Mouse (Mus musculus) ES-Bruce4 (cell line): ENCODE data around the gene Coq6. TPM values are rescaled to one million over a fixed set of nuclear protein-coding genes. Genes with fewer than 3 reads are reported as not detected.

ENCODE experiments used
- H3K27ac ChIP-seq: 2 replicates; pipeline ENCODE4 v1.5.1; 2012; ENCODE audit warnings: low read length, inconsistent platforms; ENCODE audit not compliant: insufficient read depth
- H3K27me3 ChIP-seq: 2 replicates; pipeline ENCODE4 v1.6.1; 2012; ENCODE audit warnings: mild to moderate bottlenecking, low read length, inconsistent platforms; ENCODE audit not compliant: control insufficient read depth, poor library complexity, insufficient read depth, severe bottlenecking
- H3K36me3 ChIP-seq: 2 replicates; pipeline ENCODE4 v1.6.1; 2012; ENCODE audit warnings: inconsistent platforms, mild to moderate bottlenecking, low read length, moderate library complexity; ENCODE audit not compliant: control insufficient read depth, poor library complexity, insufficient read depth, severe bottlenecking
- H3K4me1 ChIP-seq: one replicate; pipeline ENCODE4 v1.8.1; 2011; ENCODE audit warnings: low read length; ENCODE audit not compliant: control insufficient read depth, insufficient read depth
- H3K4me3 ChIP-seq: 2 replicates; pipeline ENCODE4 v1.5.1; 2011; ENCODE audit warnings: low read depth, mild to moderate bottlenecking, low read length
- H3K9ac ChIP-seq: 2 replicates; pipeline ENCODE4 v1.6.1; 2012; ENCODE audit warnings: low read depth, mild to moderate bottlenecking, inconsistent platforms; ENCODE audit not compliant: poor library complexity, severe bottlenecking
- H3K9me3 ChIP-seq: replicated peaks from 2 replicates; pipeline ENCODE4 v1.6.1; 2012; ENCODE audit warnings: mild to moderate bottlenecking, low read length, inconsistent platforms; ENCODE audit not compliant: control insufficient read depth, poor library complexity, insufficient read depth, severe bottlenecking
- CTCF ChIP-seq: IDR thresholded peaks from one replicate; pipeline ENCODE4 v1.8.1; 2011; ENCODE audit warnings: low read depth, low read length
- EP300 ChIP-seq: IDR thresholded peaks from 2 replicates; pipeline ENCODE4 v1.6.1; 2011; ENCODE audit warnings: low read depth, low read length; ENCODE audit not compliant: insufficient read depth
- POLR2A ChIP-seq: IDR thresholded peaks from one replicate; pipeline ENCODE4 v1.8.1; 2011; ENCODE audit warnings: low read length; ENCODE audit not compliant: insufficient read depth
- polyA plus RNA-seq: library from polyadenylated mRNA; stranded (reverse); fragments of >200 nt; gene quantifications from 2 replicates; pipeline ENCODE4 v1.2.4, GENCODE M21; 2011; ENCODE audit warnings: low read depth; ENCODE audit not compliant: missing spikeins, insufficient read depth, insufficient read length

The Coq6 gene
- polyA plus RNA-seq, 1 experiment, result 18.4 TPM

DNA sequence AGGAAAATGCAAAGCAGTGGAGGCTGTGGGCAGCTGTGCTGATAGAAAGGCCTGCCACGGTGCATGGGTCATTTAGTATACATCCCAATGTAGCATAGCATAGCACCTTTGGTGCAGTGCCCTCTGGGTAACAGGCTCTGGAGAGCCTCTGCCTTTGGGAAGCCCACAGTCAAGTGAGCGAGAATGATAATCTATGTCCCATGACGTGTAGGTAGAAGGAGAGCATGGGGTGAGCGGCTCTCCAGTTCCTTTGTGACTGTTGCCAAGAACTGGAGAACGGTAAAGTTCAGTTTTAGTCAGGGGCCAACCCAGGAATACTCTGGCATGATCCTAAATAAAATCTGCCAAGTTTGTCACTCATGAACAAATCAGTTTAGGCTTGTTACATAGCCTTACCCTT, 10.2 kb downstream of the Coq6 start:
- H3K27me3 ChIP-seq, result no peaks in the 10 kb centered on the region
- no peak overlapping the region for H3K4me3 ChIP-seq
- H3K36me3 ChIP-seq, result peaks cover 7% of the 10 kb centered on the region
- no peaks in the 10 kb centered on the region for H3K9me3 ChIP-seq
- H3K9ac ChIP-seq, result no peak overlapping the region
- TF ChIP-seq EP300 (no peak), CTCF (no peak), POLR2A (no peak)
- no peak overlapping the region for H3K27ac ChIP-seq
- no peaks in the 10 kb centered on the region for H3K4me1 ChIP-seq

DNA sequence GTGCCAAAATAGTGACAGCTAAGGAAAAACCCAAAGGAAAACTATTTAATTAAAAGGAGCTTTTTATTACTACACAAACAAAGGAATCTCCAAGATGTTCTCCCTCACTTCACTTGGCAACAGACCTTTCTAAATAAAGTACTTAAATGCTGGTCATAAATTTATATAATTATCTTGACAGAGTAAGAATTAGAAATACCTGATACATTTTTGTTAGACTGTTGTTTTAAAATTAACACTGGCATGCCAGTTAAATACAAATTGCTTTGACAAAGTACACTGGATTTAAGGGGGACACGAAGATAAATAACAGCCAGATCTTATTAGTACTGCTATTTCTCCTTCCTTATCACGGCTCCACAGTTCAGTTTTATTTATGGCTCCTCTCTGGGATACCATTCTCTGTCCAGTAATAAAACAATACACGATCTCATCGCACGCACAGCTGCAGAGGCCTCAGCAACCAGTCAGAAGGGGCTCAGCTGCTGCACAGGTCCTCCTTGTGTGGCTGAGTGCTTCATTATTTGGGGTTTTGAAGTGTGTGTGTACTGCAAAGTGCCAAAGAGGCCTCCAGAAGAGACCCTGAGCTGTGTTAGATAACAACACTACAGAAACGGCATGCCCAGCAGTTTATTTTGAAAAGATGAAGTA, 12.5 kb downstream of the Coq6 start:
- H3K27ac ChIP-seq, result no peak overlapping the region
- no peak for TF ChIP-seq EP300
- TF ChIP-seq CTCF, result no peak

DNA sequence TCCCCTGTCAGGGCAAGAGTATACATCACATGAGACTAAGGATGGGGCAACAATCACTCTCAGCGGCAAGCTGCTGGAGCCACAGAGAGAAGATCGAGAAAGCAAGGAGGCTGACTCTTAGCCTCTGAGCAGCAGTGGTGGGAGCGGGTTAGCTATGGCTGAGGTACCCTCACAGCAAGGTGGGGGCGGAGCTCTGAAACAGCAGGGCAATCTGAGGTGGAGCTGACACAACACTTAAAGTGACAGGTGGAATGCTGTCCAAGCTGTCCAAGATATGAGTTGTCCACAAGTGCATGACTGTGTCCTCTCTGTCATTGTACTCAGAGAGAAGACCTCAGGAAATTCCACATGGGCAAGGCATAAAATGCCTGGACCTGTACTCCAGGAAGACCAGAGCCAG, 20.9 kb downstream of the Coq6 start:
- Histone ChIP-seq H3K9ac (no peak overlapping the region), H3K36me3 (no peaks in the 10 kb centered on the region), H3K9me3 (no peaks in the 10 kb centered on the region), H3K27ac (no peak overlapping the region), H3K4me1 (no peaks in the 10 kb centered on the region), H3K4me3 (no peak overlapping the region), H3K27me3 (no peaks in the 10 kb centered on the region)
- no peak for TF ChIP-seq CTCF
- TF ChIP-seq POLR2A, result no peak
- TF ChIP-seq EP300, result no peak

More for the DNA sequence above, 12.5 kb downstream of the Coq6 start:
- no peaks in the 10 kb centered on the region for H3K4me1 ChIP-seq
- H3K27me3 ChIP-seq, result no peaks in the 10 kb centered on the region
- no peaks in the 10 kb centered on the region for H3K9me3 ChIP-seq
- no peak overlapping the region for H3K4me3 ChIP-seq
- peaks cover 7% of the 10 kb centered on the region for H3K36me3 ChIP-seq
- no peak overlapping the region for H3K9ac ChIP-seq

DNA sequence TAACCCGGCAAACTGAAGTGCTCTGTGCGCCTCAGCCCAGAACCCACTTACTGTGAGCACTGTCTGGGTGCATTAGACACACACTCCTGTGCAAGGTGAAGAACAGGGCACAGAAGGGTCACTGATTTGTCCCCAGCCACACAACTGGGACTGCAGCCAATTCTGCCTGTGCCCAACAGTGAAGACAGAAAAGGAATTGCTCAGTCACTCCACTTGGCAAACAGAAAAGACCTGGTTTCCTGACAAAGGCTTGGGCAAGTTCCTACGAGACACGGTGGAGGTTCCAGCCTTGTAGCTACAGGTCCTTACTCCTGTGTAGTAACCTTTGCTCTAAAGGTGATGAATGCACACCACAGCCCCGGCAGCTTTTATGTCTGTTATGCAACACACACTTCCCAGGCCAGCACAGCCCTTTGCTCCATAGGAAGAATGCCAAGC, 23.2 kb downstream of the Coq6 start:
- H3K4me3 ChIP-seq, result no peak overlapping the region
- H3K27me3 ChIP-seq, result no peaks in the 10 kb centered on the region
- H3K27ac ChIP-seq, result no peak overlapping the region
- TF ChIP-seq POLR2A (no peak), EP300 (no peak), CTCF (no peak)
- H3K4me1 ChIP-seq, result no peaks in the 10 kb centered on the region
- H3K9me3 ChIP-seq, result no peaks in the 10 kb centered on the region
- no peaks in the 10 kb centered on the region for H3K36me3 ChIP-seq
- H3K9ac ChIP-seq, result no peak overlapping the region

DNA sequence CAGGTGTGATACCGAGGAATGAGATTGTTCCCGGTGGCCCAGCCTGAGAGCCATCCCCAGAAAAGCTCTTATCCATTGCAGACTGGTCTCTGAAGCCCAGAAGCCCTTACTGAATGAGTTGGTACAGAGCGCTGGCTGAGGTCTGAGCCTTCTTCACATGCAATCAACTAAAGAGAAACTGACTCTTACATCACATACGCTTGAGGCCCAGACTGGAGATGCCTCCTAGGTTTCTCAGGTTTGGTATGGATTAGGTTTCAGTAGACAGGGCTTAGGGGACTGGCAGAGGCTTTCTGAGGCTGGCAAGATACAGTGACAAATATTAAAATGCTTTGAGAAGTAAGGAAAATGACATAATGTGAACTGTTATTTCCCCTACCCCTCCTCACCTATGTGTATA, 24.0 kb downstream of the Coq6 start:
- H3K4me1 ChIP-seq, result no peaks in the 10 kb centered on the region
- no peak overlapping the region for H3K4me3 ChIP-seq
- no peak for TF ChIP-seq EP300
- no peak for TF ChIP-seq CTCF
- no peak for TF ChIP-seq POLR2A
- no peak overlapping the region for H3K27ac ChIP-seq
- no peaks in the 10 kb centered on the region for H3K36me3 ChIP-seq
- H3K9ac ChIP-seq, result no peak overlapping the region
- no peaks in the 10 kb centered on the region for H3K9me3 ChIP-seq
- no peaks in the 10 kb centered on the region for H3K27me3 ChIP-seq

DNA sequence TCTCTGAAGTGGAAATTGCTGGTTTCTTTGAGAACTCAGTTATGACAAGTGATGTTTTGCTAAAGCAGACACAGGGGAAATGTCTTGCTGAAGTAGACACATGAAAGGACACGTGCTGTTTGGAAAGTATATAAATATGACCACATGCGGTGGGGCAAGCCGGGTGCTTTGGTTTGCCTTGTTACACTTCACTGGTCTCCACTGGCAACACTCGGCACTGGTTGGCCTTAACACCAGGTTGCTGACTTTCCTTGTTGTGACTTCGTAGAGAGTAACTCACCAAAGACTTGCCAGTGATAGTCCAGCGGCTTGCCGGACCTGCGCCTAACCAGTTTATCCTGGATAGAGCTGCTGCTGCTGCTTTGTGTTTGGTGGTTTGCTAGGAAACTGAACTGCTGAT, 26.6 kb downstream of the Coq6 start:
- Histone ChIP-seq H3K9me3 (no peaks in the 10 kb centered on the region), H3K4me3 (no peak overlapping the region), H3K4me1 (no peaks in the 10 kb centered on the region), H3K27ac (no peak overlapping the region), H3K36me3 (no peaks in the 10 kb centered on the region), H3K27me3 (no peaks in the 10 kb centered on the region), H3K9ac (no peak overlapping the region)
- no peak for TF ChIP-seq EP300
- no peak for TF ChIP-seq POLR2A
- TF ChIP-seq CTCF, result no peak
